Mouse (Mus musculus) liver, adult 2 months (tissue): ENCODE data around the gene Strip2. TPM values are rescaled to one million over a fixed set of nuclear protein-coding genes. Genes with fewer than 3 reads are reported as not detected.

Experiments
- DNase-seq: peaks from one replicate; pipeline ENCODE4 v3.0.0-alpha.2; 2011; ENCODE audit warnings: low read depth, low spot score; ENCODE audit errors: extremely low read depth
- H3K27ac ChIP-seq: fragments of 200-500 bp; replicated peaks from 2 replicates; pipeline ENCODE4 v1.5.1; 2012; ENCODE audit warnings: low read depth, mild to moderate bottlenecking, control low read depth, inconsistent platforms, low read length; ENCODE audit not compliant: insufficient read depth
- H3K27me3 ChIP-seq: fragments of 200-500 bp; 2 replicates; pipeline ENCODE4 v1.6.1; 2012; ENCODE audit warnings: mild to moderate bottlenecking, moderate library complexity, low read length, inconsistent platforms; ENCODE audit not compliant: control insufficient read depth, insufficient read depth
- H3K36me3 ChIP-seq: fragments of 200-500 bp; 2 replicates; pipeline ENCODE4 v1.6.1; 2012; ENCODE audit warnings: low read length, inconsistent platforms; ENCODE audit not compliant: control insufficient read depth, insufficient read depth
- H3K4me1 ChIP-seq: fragments of 200-500 bp; 2 replicates; pipeline ENCODE4 v1.6.1; 2011; ENCODE audit warnings: low read length; ENCODE audit not compliant: control insufficient read depth, insufficient read depth
- H3K4me3 ChIP-seq: fragments of 200-500 bp; 2 replicates; pipeline ENCODE4 v1.5.1; 2011; ENCODE audit warnings: low read depth, mild to moderate bottlenecking, control low read depth, low read length, moderate library complexity; ENCODE audit not compliant: insufficient read depth
- H3K79me2 ChIP-seq: fragments of 200-500 bp; 2 replicates; pipeline ENCODE4 v1.6.1; 2012; ENCODE audit warnings: inconsistent platforms, mild to moderate bottlenecking, low read length, moderate library complexity; ENCODE audit not compliant: control insufficient read depth, insufficient read depth
- H3K9ac ChIP-seq: fragments of 200-500 bp; 2 replicates; pipeline ENCODE4 v1.6.1; 2012; ENCODE audit warnings: low read depth, mild to moderate bottlenecking, control low read depth, inconsistent platforms, low read length
- CTCF ChIP-seq: fragments of 200-500 bp; IDR thresholded peaks from 2 replicates; pipeline ENCODE4 v1.5.1; 2011; ENCODE audit warnings: low read depth, low read length, control low read depth
- POLR2A ChIP-seq: fragments of 200-500 bp; IDR thresholded peaks from 2 replicates; pipeline ENCODE4 v1.6.1; 2011; ENCODE audit warnings: low read length, control low read depth; ENCODE audit not compliant: insufficient read depth; ENCODE audit errors: extremely low read depth
- WGBS: fragments of 180-500 bp; shearing (Covaris S2); methylation state at CpG from one replicate; pipeline ENCODE4 v1.1.7; 2018; 5-methylcytosine and 5-hydroxymethylcytosine counted together
- polyA plus RNA-seq: library from polyadenylated mRNA; depleted of rRNA; stranded (reverse); fragments of >200 nt; gene quantifications from 2 replicates; pipeline ENCODE4 v1.2.3, GENCODE M21; 2012; rRNA removed
- total RNA-seq: library from RNA; depleted of rRNA; stranded (reverse); fragments of >200 nt; gene quantifications from 2 replicates; pipeline ENCODE4 v1.2.3, GENCODE M21; 2014; rRNA removed

Strip2 gene
- total RNA-seq (0.13 and 0.18 TPM in 2 replicates), polyA plus RNA-seq (0.02 and 0.04 TPM in 2 replicates)

- peak; percentile 47 for DNase-seq
- H3K4me1 ChIP-seq: peaks cover 4% of the 10 kb centered on the region
- WGBS: under 1% methylated on average over 67 of the region's 67 CpGs
- H3K9ac ChIP-seq: peak within 1 kb of the TSS; percentile 72
- TF ChIP-seq CTCF: no peak
- 0 out of 2 replicates have a peak, but pooled peaks have one; percentile 20 for TF ChIP-seq POLR2A
- peak within 1 kb of the TSS; percentile 89 for H3K4me3 ChIP-seq
- no peak within 1 kb of the TSS for H3K27ac ChIP-seq
- H3K79me2 ChIP-seq: no peaks in the 10 kb centered on the region
- H3K27me3 ChIP-seq: no peaks in the 10 kb centered on the region
- H3K36me3 ChIP-seq: no peaks in the 10 kb centered on the region
These were observed at the start of gene Strip2 for GRCm38 (mm10) chr6:29916530-29917382. Gene Strip2 (plus strand): TSS chr6:29917012.

GRCm38 (mm10) chr6:29868341-29868895 lies 48.4 kb upstream of the Strip2 start:
- H3K36me3 ChIP-seq: peaks cover 11% of the 10 kb centered on the region
- peak; percentile 71 for DNase-seq
- WGBS: 66% methylated on average over 2 of the region's 2 CpGs
- H3K4me1 ChIP-seq: peaks cover 4% of the 10 kb centered on the region; the same call in 1 of the 2 replicates
- no peak overlapping the region for H3K4me3 ChIP-seq
- no peak for TF ChIP-seq CTCF
- TF ChIP-seq POLR2A: no peak
- no peaks in the 10 kb centered on the region for H3K27me3 ChIP-seq
- no peak overlapping the region for H3K9ac ChIP-seq
- H3K27ac ChIP-seq: no peak overlapping the region; the same call in 1 of the 2 replicates
- no peaks in the 10 kb centered on the region for H3K79me2 ChIP-seq

- H3K4me1 ChIP-seq: no peaks in the 10 kb centered on the region
- no peaks in the 10 kb centered on the region for H3K27me3 ChIP-seq
- no peak overlapping the region for H3K4me3 ChIP-seq
- DNase-seq: peak; percentile 53
- no peak overlapping the region for H3K9ac ChIP-seq
- H3K27ac ChIP-seq: no peak overlapping the region
- no peak for TF ChIP-seq POLR2A
- no peak for TF ChIP-seq CTCF
- WGBS: 33% methylated on average over 2 of the region's 2 CpGs
- peaks cover 17% of the 10 kb centered on the region for H3K36me3 ChIP-seq
- H3K79me2 ChIP-seq: no peaks in the 10 kb centered on the region
These were observed 43.2 kb upstream of the Strip2 start for GRCm38 (mm10) chr6:29873654-29874053.

GRCm38 (mm10) chr6:29875576-29875975 lies 41.2 kb upstream of the Strip2 start:
- H3K9ac ChIP-seq: no peak overlapping the region
- 94% methylated on average over 5 of the region's 5 CpGs for WGBS
- H3K27me3 ChIP-seq: no peaks in the 10 kb centered on the region
- no peaks in the 10 kb centered on the region for H3K79me2 ChIP-seq
- TF ChIP-seq POLR2A: no peak
- no peak for TF ChIP-seq CTCF
- no peak overlapping the region for H3K4me3 ChIP-seq
- peaks cover 18% of the 10 kb centered on the region for H3K36me3 ChIP-seq
- no peak for DNase-seq
- no peaks in the 10 kb centered on the region for H3K4me1 ChIP-seq
- no peak overlapping the region for H3K27ac ChIP-seq

- Histone ChIP-seq H3K4me3 (no peak overlapping the region), H3K27ac (no peak overlapping the region), H3K9ac (no peak overlapping the region), H3K36me3 (peaks cover 18% of the 10 kb centered on the region), H3K4me1 (no peaks in the 10 kb centered on the region), H3K27me3 (no peaks in the 10 kb centered on the region), H3K79me2 (no peaks in the 10 kb centered on the region)
- TF ChIP-seq POLR2A (no peak), CTCF (no peak)
- 95% methylated on average over 4 of the region's 4 CpGs for WGBS
- no peak for DNase-seq
These were observed 40.0 kb upstream of the Strip2 start for GRCm38 (mm10) chr6:29876782-29877181.
